Mouse (Mus musculus) activated CD4-positive, CD25-positive, alpha-beta regulatory T cell (primary cell): ENCODE measurements around the gene Olfr1475. TPM values are rescaled to one million over a fixed set of nuclear protein-coding genes. Genes with fewer than 3 reads are reported as not detected.

Source experiments
- polyA plus RNA-seq, 2 experiments: library from polyadenylated mRNA; unstranded; fragments of 100-300 nt; shearing (Covaris generic); gene quantifications; one replicate each; pipeline ENCODE4 v1.2.1; 2017

The Olfr1475 gene
- polyA plus RNA-seq, result not detected

DNA sequence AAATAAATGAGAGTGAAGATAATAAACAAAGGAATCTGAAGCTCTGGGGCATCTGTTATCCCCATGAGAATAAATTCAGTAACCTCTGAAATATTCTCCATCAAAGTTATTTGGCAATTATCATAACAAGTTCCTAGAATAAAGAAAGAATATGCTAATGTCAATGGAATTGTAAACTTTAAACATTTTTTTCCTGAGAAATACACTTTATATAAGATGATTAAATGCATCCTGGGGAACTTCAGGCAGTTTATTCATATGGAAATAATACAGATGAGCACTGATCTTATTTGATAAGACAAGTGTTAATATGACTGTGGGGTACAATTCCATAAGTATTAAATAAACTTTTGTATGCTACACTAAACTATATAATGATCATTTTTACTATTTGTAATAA, at the start of gene Olfr1475:
TSS of gene Olfr1475 (minus strand) at position 101 of the 400 bp plus-strand sequence.

GRCm38 (mm10) chr19:13527613-13528012, 47.6 kb upstream of the Olfr1475 start, which contains the start of gene Olfr1480:
TSS of gene Olfr1480 (plus strand) at chr19:13527913.

DNA sequence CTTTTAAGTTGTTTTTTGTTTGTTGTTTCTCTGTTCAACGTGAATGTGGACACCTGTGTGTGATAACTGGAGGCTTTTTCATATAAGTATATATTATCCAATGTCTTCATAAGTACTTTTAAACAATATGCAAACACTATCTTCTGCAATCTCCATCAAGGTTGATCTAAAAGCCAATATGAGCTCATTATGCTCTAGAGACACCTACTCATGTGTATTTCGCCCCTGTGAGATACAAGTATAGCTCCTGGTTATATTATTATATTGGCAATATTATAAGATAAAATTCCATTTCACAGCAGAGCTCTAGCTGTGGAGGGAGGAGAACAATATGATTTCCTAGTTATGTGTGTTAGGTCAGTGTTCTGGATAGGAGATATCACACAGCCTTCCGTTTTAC, 20.2 kb upstream of the Olfr1475 start, which contains the start of gene Olfr1477:
TSS of gene Olfr1477 (plus strand) at position 301 of the 400 bp plus-strand sequence.

GRCm38 (mm10) chr19:13469265-13469664, 10.7 kb downstream of the Olfr1475 start, which contains the start of gene Olfr1474:
TSS of gene Olfr1474 (plus strand) at chr19:13469565.

GRCm38 (mm10) chr19:13455986-13456385, 24.0 kb downstream of the Olfr1475 start, which contains the start of gene Olfr1472:
TSS of gene Olfr1472 (minus strand) at chr19:13456086.

GRCm38 (mm10) chr19:13443109-13443508, 36.9 kb downstream of the Olfr1475 start, which contains the start of gene Olfr1471:
TSS of gene Olfr1471 (plus strand) at chr19:13443409.

Other genes with a start within 250 kb of the Olfr1475 start
- not detected for gene Olfr1463, start 248.9 kb downstream of the Olfr1475 start, polyA plus RNA-seq
- gene Olfr1465, start 164.7 kb downstream of the Olfr1475 start, polyA plus RNA-seq, result not detected
- not detected for gene Olfr1466, start 141.3 kb downstream of the Olfr1475 start, polyA plus RNA-seq
- not detected for gene Olfr1467, start 118.0 kb downstream of the Olfr1475 start, polyA plus RNA-seq
- gene Olfr1469, start 72.3 kb downstream of the Olfr1475 start, polyA plus RNA-seq, result under 1 TPM in 1 of 2 experiments, not detected in 1; 0.05 TPM
- not detected for gene Olfr1471, start 36.8 kb downstream of the Olfr1475 start, polyA plus RNA-seq
- not detected for gene Olfr1472, start 24.1 kb downstream of the Olfr1475 start, polyA plus RNA-seq
- not detected for gene Olfr1474, start 10.6 kb downstream of the Olfr1475 start, polyA plus RNA-seq
- gene Olfr1477, start 20.4 kb upstream of the Olfr1475 start, polyA plus RNA-seq, result under 1 TPM in 1 of 2 experiments, not detected in 1; 0.09 TPM
- not detected for gene Olfr1480, start 47.7 kb upstream of the Olfr1475 start, polyA plus RNA-seq
- gene Olfr1484, start 103.3 kb upstream of the Olfr1475 start, polyA plus RNA-seq, result not detected
- gene Olfr1487, start 137.2 kb upstream of the Olfr1475 start, polyA plus RNA-seq, result under 1 TPM in 1 of 2 experiments, not detected in 1; 0.06 TPM
- gene Olfr1489, start 151.4 kb upstream of the Olfr1475 start, polyA plus RNA-seq, result not detected
- gene Olfr1490, start 170.9 kb upstream of the Olfr1475 start, polyA plus RNA-seq, result under 1 TPM in 1 of 2 experiments, not detected in 1; 0.34 TPM
- not detected for gene Olfr1491, start 217.1 kb upstream of the Olfr1475 start, polyA plus RNA-seq
- under 1 TPM in 1 of 2 experiments, not detected in 1; 0.10 TPM for gene Olfr1493-ps1, start 243.1 kb upstream of the Olfr1475 start, polyA plus RNA-seq